Mouse (Mus musculus) urinary bladder, adult 2 months (tissue): ENCODE measurements at regions not wholly inside any gene's neighbourhood (a gene's known extent, or its start where the extent isn't known, plus 50 kb on each side); places are given as distances from the start of the nearest gene placed in this dataset.

Source experiments
- DNase-seq: peaks from one replicate; pipeline ENCODE4 v3.0.0; 2022; ENCODE audit warnings: low spot score

DNA sequence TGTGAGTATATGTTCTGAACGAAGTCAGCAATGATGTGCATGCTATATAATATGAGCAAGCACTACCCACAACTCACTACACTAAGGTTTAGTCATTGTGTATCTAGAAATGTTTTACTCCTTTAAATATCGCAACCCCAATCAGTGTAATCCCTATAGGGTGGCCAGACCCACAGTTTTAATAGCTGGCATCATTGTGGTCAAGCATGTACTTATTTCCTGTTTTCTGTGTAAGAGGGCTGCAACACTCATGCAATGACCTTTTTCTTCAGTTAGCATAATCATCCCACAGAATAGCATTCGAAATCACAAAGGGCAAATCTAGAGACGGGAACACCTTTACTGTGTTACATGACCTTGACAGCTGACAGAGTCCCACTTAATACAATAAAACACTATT lies 333.3 kb downstream of the Insc start:
- no peak for DNase-seq

GRCm38 (mm10) chr7:115084711-115085380 lies 341.4 kb downstream of the Insc start:
- DNase-seq, result no peak

DNA sequence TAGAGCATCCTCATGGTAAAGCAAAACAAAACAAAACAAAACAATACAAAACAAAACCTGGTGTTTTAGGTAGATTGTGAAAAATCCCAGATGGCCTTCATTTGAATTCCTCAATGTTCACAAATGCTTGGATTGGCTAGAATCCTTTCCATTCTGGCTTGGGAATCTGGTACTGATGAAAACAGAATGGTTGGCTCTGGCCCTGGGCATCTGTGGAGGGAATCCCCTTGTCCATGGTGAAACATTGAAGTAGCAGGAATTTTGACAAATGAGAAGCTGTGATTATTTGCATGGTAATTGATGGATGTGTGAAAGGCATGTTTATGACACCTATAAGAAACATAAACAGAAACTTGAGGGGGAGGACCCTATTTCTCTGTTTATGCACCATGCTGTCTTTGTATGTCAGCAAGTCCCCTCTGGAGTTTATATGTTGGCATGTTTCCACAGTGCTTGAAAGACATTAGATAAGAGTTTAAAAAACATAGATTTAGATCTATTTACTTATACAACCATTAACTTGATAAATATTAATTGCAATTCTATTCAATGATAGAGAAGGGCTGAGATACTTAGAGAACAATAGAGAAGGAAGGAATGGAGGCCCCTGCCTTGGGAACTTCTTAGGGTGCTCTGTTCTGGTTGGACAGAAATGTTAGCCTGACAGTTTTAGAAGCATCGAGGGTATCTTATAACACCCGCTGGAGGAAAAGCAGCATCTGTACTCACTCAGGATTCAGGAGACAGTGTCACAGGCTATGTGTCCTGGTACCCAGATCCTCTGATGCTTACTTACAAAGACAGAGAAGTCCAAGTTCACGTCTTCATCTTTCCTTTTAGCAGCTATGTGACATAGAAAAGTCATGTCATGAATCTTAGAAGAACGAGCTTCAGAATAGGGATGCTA lies 343.3 kb downstream of the Insc start:
- DNase-seq, result no peak

- DNase-seq, result no peak
Observed at GRCm38 (mm10) chr7:115092481-115093050, 349.1 kb downstream of the Insc start.

DNA sequence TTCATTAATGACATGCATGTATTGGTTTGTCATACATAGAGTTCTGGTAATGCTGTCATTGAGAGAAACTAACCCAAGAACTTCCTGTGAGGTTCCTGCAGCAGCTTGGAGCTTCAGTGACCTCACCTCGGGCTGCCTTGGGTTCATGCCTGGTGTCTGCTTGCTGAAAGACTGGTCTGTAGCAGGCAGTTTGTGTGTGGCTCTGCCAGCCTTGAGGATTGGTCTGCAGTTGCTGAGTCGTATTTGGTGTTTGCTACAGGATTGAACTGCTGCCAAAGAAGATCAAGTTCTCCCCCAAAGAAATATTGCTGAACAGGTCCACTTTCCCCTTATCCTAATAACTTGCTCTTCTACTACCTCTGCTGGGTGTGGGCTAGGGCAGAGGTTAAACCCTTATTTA lies 362.5 kb downstream of the Insc start:
- DNase-seq, result no peak

DNA sequence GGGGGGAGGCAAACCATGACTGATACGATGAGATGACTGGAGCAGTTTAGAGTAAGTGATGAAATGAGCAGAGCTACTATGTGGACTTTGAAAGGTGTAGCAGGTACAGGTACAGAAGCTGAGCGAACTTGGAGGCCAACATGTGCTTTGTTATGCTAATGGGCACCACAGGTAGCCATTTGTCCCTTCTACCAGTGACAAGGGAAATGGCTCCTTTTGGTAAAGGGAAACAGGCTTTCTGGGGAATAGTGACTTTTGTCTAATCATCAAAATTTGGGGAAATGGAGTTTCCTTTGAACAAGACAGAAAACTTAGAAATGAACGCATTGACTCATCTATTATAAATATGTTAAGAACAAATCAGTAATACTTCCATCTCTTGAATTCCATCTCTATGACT lies 368.8 kb downstream of the Insc start:
- no peak for DNase-seq

DNA sequence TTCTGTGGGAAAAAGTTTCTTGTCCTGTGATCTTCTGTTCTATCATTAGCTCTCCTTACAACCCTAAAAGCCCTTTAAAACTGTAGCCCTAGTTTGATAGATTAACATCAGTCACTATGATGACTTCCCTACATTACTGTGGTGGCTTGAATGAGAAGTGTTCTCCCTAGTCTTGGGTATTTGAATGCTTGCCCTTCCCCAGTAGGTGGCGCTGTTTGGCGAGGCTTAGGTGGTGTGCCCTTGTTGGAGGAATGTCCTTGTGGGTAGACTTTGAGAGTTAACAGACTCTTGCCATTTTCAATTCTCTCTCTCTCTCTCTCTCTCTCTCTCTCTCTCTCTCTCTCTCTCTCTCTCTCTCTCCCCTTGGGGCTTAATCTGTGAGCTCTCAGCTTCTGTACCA lies 379.8 kb downstream of the Insc start:
- DNase-seq, result no peak

DNA sequence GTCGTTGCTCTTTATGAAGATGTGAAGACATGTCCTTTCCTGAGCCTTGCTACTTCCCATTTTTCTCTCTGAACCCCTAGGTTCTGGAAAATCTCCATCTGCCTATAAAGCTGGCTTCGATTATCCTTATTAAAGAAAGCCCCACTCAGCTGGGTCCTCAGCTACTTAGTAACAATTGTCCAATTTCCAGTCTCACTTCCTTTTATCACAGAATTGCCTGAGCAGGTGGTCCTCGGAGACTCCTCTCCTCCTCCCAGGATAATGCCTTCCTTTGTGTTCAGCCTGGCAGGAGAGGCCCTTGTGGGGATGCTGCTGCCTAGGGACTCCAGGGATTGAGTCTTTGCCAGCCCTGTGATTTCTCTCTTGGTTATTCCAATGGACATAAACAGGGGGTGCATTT lies 385.5 kb downstream of the Insc start:
- no peak for DNase-seq

- DNase-seq, result no peak
Observed at GRCm38 (mm10) chr7:115131259-115131969, 387.9 kb downstream of the Insc start.

DNA sequence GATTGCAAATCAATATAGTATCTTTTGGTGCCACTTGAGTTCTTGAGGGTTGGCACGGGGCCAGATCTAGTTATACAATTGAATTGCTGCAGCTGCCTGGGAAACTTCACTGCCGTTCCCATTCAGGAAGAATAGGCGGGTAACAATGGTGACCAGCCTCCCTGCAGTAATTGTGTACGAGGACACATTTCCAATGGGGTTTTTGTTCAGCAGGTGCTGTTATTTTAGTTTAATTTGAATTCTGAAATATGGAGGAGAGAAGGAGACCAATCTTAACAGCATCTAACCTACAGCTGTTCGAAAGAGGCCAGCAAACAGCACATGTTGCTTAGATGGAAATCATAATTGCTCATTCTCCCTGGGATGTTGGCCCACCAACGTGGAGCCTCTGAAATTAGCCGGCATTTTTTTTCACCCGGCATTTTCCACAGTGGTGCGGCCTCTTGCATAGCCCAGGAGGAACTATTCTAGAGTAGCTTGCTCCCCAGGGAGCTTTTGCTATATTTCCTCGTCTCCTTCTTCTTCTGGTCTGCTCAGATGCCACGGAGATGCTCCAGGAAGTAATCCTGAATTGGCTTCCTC lies 388.6 kb downstream of the Insc start:
- no peak for DNase-seq

- DNase-seq, result no peak
Observed at GRCm38 (mm10) chr7:115132595-115132994, 389.1 kb downstream of the Insc start.

- no peak for DNase-seq
Observed at GRCm38 (mm10) chr7:115134926-115135575, 391.6 kb downstream of the Insc start.

GRCm38 (mm10) chr7:115140286-115140685 lies 396.8 kb downstream of the Insc start:
- no peak for DNase-seq

DNA sequence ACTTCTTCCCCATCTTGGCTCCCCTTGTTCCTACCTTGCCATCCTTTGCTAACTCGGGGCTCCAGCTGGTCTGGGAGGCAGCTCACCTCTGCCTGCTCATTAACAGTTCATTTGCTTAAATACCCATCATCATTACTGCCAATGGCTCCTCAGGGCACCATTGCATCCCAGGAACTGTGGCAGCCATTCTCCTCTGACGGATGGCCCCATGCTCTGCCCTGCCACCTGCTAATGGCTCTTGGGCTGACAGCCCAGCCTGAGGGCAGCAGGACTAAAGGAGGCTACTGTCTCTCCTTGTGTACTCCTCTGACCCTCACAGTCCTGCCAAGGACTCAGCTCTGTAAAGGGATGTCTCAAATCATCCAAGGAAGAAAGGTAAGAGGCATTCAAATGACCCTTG lies 398.7 kb downstream of the Insc start:
- DNase-seq, result no peak

DNA sequence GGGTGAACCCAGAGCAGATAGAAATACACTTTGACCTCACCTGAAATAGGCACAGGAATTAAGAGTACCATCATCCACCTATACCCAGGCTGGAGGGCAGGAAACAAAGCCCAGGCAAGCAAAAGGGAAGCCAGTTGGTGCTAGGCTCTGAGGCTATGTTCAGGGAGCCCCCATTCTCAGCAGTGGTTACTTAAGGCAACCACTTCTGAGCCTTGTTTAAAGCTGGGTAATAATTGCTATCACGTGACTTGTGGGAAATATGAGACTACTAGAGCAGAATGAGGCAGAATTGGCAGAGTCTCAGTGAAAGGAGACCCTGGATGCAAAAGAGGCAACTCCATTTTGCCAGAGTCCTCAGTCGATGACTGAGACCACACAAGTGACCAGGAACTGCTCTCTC lies 401.5 kb downstream of the Insc start:
- DNase-seq, result no peak

- no peak for DNase-seq
Observed at GRCm38 (mm10) chr7:115147352-115147977, 404.0 kb downstream of the Insc start.

GRCm38 (mm10) chr7:115153291-115153690 lies 409.8 kb downstream of the Insc start:
- no peak for DNase-seq

- DNase-seq, result no peak
Observed at GRCm38 (mm10) chr7:115153764-115154509, 410.4 kb downstream of the Insc start.

DNA sequence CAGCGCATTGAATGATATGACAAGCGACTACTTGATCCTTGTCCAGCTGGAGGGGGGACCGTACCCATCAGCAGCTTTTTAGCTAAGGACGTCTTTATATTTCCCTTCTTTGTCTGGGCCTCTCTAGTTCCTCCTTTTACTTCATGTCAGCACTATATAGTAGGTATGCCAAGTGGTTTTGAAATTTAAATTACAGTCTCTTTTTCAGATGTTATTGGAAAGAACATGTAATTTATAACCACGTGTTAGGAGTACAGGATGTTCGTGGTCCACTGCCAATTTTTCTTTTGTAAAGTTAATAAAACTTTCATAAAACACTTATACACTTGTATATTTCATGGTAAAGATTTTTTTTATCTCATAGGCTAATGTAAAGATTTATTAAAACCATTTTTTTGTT lies 426.5 kb downstream of the Insc start:
- DNase-seq, result no peak

- no peak for DNase-seq
Observed at GRCm38 (mm10) chr7:115170439-115170838, 426.9 kb downstream of the Insc start.
